Mouse (Mus musculus) T-helper 2 cell (primary cell): Measurements from ENCODE around the gene Cd302.

Experiments used
- in situ Hi-C: fragments of 300-600 bp; cut with MboI, MseI; formaldehyde crosslinking; loops from one replicate; pipeline ENCODE4 v1.15.1; 2025; ENCODE audit warnings: high pct_unique_total_duplicates

Gene Cd302

DNA sequence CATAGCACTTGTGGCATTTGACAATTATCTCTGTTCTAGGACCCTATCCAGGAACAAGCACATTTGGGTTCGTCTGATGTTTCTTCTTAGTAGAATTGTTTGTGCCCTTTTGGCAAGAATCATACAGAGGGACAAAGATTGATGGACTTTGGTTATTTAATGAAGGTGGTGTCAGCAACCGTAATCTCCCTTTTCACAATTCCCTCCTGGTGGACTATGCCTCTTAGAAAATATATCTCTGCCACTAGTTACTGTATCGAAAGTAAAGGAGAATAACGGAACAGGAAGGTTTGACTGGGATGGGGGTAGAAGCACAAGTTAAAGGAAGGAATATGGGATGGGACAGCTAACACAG lies at the start of gene Cd302:
TSS of gene Cd302 (minus strand) at position 22 of the 355 bp plus-strand sequence.
- in situ Hi-C loops, result no loop called here

- in situ Hi-C loops, result no loop called here
These were observed 44.4 kb upstream of the Cd302 start for GRCm38 (mm10) chr2:60328641-60329040.

DNA sequence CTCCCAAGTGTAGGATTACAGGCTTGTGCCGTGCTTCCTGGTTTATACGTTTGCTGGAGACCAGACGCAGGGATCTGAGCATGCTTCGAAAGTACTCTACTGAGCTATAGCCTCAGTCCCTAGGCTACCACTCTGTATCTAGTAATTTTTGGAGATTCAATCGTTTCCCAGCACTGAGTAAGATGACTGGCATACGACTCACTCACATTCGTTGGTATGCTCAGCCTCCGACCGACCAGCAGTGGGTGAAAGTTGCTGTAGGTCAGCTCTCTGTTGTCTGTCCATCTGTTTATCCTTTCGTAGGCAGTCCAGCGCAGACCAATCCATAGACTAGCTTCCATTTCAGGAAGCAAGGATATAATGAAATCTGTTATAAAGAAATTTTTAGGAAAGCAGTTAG lies 43.3 kb upstream of the Cd302 start:
- in situ Hi-C loops, result no loop called here

DNA sequence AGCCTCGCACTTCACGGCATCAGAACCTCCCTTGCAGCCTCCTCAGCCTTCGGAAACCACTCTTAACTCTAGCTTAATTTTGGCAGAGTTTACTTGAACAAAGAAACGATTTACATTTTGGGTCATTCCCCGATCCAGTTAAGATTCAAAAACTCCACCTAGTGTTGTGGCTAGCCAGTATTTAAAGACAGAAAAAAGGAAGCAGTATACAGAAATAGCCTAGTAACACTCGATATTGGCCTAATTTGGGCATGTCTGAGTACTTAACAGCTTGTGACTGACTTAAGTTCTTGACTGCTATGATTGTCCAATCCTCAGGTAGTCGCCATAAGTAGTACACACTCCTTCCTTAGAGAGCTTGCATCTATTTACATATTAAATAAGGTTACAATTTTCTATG lies 42.7 kb upstream of the Cd302 start:
- in situ Hi-C loops, result no loop called here

- in situ Hi-C loops, result no loop called here
These were observed 39.1 kb upstream of the Cd302 start for GRCm38 (mm10) chr2:60323411-60323810.

DNA sequence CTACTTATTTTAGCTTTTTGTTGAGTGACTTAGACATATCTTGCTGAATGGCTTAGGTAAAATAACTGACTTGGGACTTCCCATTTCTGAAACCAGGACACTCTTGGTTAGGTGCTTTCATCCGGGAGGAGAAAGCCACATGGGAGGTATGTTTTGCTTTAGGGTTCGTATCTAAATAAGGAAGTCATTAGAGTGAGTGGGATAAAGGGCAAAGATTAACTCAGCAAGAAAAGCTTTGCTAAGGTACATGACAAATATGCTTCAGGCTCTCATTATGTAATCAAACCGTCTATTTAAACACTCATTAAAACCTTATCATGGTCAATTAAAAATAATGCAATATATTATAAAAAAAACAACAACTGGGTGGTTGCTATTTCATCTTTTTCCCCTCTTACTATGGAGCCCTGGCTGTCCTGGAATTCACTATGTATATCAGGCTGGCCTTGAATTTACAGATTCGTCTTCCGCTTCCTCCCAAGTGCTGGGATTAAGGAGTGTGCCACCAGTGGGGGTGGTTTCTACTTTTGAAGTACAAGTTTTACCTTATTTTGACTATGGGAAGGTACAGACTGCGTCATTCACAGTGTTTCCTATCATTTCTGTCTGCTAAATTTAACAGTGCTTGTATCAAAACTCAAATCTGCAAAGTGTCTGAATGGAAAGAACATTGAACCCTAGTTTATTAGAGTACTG lies 37.9 kb upstream of the Cd302 start:
- in situ Hi-C loops, result no loop called here

GRCm38 (mm10) chr2:60303796-60304195 lies 19.5 kb upstream of the Cd302 start:
- in situ Hi-C loops, result no loop called here

- in situ Hi-C loops, result no loop called here
These were observed 15.0 kb upstream of the Cd302 start for GRCm38 (mm10) chr2:60299323-60299722.

DNA sequence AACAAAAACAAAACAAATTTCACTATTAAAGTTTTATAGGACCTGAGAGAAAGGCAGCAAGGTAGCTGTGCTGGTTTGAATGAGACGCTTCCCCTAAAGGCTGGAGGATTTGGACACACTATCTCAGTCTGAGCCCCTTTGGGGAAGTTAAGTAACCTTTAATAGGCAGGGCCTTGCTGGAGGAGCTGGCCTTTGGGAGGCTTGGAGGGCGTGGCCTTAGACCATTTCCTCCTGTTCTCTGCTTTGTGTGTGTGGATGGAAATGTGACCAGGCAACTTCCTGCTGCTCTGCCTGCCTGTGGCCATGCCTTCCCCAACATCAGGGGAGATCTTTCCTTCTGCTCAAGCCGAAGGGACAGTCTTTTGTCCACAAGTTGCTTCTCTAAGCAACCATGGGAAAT lies 14.0 kb upstream of the Cd302 start:
- in situ Hi-C loops, result no loop called here

- in situ Hi-C loops, result loop anchor here (5.0 kb wide), 1 partner anchor 46 kb away; no protein-coding TSS in a partner anchor
These were observed 7.1 kb upstream of the Cd302 start for GRCm38 (mm10) chr2:60291381-60291780.

DNA sequence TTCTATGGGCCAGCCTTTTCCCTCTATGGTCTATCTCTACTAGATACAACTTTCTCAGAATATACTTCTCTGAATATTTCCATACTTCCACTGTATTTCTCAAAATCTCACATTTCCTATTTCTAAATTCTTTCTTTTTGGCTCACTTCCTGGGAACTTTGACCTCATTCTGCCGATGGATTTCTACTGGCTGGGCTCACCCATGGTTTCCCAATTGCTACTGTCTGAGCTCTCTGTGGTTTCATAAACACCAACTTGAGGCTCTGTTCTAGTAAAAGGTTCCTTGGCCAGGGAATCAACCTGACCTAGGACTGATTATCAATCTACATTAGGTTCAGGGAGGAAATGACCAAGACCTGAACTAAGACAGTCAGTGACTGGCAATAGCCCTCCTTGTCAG lies 5.2 kb upstream of the Cd302 start:
- in situ Hi-C loops, result no loop called here

DNA sequence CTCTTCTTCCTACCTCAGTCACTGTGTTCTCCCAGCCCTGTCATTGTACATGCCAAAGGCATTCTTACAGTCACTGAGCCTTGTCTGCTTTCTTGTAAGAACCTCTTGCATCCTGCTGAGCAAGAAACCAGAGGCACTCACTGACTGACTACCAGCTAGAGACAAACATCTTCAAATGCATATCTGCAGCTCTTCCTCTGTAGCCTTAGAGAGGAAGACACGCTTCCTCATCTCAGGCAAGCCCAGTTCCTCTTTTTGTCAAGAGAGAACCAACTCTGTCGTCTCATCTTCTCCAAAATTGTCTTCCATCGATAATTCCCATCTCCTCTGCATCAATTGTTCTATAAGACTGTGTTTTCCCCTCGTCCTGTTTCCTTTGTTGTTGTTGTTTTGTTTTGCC lies 4.3 kb upstream of the Cd302 start:
- in situ Hi-C loops, result no loop called here

- in situ Hi-C loops, result no loop called here
These were observed 874 bp upstream of the Cd302 start for GRCm38 (mm10) chr2:60285107-60285617.

- in situ Hi-C loops, result no loop called here
These were observed 379 bp downstream of the Cd302 start for GRCm38 (mm10) chr2:60283751-60284466.

DNA sequence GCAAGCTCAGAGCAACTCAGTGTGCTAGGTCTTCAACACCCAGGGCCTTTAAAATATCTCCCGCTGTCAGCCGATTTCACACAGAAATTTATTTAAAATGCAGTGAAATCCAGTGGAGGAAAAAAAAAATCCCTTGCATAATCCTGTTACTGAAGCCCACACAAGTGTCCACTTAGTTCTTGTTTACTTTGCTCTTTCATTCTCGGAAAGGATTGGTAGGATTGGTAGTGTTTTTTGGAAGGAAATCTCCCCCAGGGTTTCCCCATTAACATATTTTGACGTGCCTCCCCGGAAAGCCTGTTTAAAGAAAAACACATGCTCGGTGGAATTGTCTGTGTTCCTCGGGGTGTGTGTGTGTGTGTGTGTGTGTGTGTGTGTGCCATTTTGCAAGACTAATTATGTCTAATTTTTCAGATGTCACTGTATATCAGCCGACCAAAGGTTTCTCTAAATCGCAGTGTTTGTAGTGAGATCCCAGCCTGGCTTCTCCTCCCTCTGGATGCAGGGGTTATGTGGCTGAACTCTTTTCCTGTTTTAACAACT lies 1.0 kb downstream of the Cd302 start:
- in situ Hi-C loops, result no loop called here

DNA sequence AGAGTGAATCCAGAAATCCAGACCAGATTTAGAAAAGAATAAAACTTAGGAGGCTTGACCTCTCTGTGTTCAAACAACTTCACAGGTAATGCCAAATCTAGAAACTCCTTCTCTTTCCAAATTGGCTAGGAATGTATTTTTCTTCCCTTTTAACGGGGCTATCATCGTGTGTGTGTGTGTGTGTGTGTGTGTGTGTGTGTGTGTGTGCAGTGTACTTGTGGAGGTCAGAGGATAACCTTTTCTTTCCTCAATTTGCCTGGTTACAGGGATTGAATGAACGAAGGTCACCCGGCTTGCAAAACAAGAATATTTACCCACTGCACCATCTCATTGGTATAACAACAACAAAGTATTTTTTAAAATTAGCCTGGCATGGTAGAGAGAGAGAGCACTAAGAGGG lies 1.7 kb downstream of the Cd302 start:
- in situ Hi-C loops, result no loop called here

DNA sequence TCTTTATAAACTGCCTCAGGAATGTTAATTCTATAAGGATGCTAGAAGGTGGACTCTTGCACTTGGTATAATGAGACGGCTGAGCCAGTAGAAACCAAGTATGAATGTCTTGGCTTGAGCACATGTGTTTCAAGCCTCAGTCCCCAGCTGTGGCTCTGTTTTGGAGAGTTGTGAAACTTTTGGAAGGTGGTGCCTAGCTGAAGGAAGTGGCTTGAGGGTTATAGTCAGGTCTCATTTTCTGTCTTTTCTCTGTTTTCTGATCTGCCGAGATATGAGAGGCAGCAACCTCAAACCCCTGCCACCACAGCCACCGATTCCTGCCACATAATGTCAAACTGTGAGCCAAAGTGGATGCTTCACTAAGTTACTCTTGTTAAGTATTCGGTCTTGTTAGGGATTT lies 5.7 kb downstream of the Cd302 start:
- in situ Hi-C loops, result no loop called here

DNA sequence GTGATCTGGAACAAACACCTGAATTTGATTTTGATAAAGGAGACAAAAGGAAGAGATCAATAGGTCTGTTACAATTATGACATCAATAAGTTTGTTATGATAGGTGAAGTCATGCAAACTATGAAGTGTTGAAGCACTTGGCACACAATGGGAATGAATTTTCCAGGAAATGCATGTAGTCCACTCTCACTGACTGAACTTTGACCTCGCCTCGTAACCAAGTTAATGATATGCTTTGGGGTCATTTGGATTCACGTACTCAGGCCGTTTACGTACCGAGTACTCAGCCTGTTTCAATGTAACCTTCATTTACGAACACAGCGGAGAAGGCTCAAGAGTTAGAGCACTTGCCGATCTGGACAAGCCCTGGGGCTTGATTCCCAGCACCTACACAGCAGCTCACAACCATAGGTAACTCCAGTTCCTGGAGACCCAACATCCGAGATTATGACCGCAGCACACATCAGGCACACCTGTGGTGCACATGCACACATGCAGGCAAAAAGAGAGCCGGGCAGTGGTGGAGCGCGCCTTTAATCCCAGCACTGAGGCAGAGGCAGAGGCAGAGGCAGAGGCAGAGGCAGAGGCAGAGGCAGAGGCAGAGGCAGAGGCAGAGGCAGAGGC lies 14.3 kb downstream of the Cd302 start:
- in situ Hi-C loops, result no loop called here

- in situ Hi-C loops, result no loop called here
These were observed 16.7 kb downstream of the Cd302 start for GRCm38 (mm10) chr2:60267567-60267966.

- in situ Hi-C loops, result no loop called here
These were observed 23.5 kb downstream of the Cd302 start for GRCm38 (mm10) chr2:60260621-60261350.

DNA sequence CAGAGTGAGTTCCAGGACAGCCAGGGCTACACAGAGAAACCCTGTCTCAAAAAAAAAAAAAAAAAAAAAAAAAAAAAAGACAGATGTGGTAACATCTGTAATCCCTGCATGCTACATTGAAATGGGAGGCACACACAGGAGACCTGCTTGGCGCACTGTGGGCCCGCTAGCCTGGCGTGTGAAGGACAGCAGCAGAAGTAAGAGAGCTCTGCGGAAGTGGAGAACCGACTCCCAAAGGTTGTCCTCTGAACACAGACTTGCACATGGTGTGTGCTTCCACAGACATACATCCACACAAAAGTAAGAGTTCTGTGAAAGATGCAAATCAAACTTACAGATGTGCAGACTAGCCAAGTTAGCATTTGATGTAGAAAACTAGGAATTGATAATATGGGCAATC lies 25.1 kb downstream of the Cd302 start:
- in situ Hi-C loops, result no loop called here

DNA sequence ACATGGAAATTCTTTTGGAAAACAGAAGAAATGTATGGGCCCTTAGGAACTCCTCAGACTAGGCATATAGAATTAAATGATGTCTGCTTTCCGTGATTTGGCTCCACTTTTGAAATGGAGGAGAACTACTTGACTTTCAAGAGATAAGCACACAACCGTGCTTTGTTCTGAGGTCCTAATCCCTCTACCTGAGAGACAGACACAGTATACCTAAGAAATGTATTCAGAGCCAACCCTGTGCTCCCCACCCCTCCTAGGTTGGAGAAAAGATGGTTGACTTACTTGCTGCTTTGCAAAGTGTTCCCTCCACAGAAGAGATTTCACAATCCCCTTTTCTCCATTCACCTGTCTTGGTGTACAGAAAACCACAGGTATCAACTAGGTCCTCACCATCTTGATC lies 27.5 kb downstream of the Cd302 start:
- in situ Hi-C loops, result no loop called here
